Mouse (Mus musculus): ENCODE results near the gene Rbm7. TPM values are rescaled to one million over a fixed set of nuclear protein-coding genes. Genes with fewer than 3 reads are reported as not detected.

The Rbm7 gene
- polyA plus RNA-seq, 2 experiments = 19.7 to 56.1 TPM

- WGBS (ENCODE audit: insufficient replicate concordance) = 75% methylated on average over 3 of the region's 3 CpGs
- no peak overlapping the region for H3K9ac ChIP-seq (replicated peaks)
- H3K27me3 ChIP-seq (ENCODE audit: control insufficient read depth, insufficient read depth, low read length) = no peaks in the 10 kb centered on the region
- no peak overlapping the region for H3K4me3 ChIP-seq (ENCODE audit: insufficient read depth in 1 of 2, low read depth in 2 of 2, low read length in 2 of 2)
- ATAC-seq (ENCODE audit: insufficient read depth) = no peak
- H3K27ac ChIP-seq = no peak overlapping the region
- TF ChIP-seq CTCF (IDR thresholded peaks at IDR 0.05; ENCODE audit: low read depth) (peak; percentile 85), EP300 (IDR thresholded peaks at IDR 0.05; ENCODE audit: low read depth) (no peak)
- no peak for DNase-seq (ENCODE audit: low read depth in 3 of 3, low spot score in 3 of 3)
- H3K4me2 ChIP-seq (ENCODE audit: low read depth) = no peak overlapping the region
- H3K36me3 ChIP-seq (replicated peaks; ENCODE audit: control insufficient read depth, insufficient read depth, low read depth) = peaks cover 5% of the 10 kb centered on the region; the same call in 1 of the 2 replicates
- H3K9me3 ChIP-seq (ENCODE audit: control insufficient read depth, low read length) = peaks cover 2% of the 10 kb centered on the region; the same call in 1 of the 2 replicates
- no peaks in the 10 kb centered on the region for H3K4me1 ChIP-seq (replicated peaks; ENCODE audit: control insufficient read depth in 2 of 2, insufficient read depth in 2 of 2, low read length in 1 of 2)
Observed at GRCm38 (mm10) chr9:48465671-48466070, 29.4 kb downstream of the Rbm7 start.

- peaks cover 2% of the 10 kb centered on the region; the same call in 1 of the 2 replicates for H3K9me3 ChIP-seq (ENCODE audit: control insufficient read depth, low read length)
- no peak overlapping the region for H3K4me2 ChIP-seq (ENCODE audit: low read depth)
- ATAC-seq (ENCODE audit: insufficient read depth) = no peak
- DNase-seq (ENCODE audit: low read depth in 3 of 3, low spot score in 3 of 3) = no peak
- no peak overlapping the region for H3K27ac ChIP-seq
- H3K9ac ChIP-seq (replicated peaks) = no peak overlapping the region
- H3K27me3 ChIP-seq (ENCODE audit: control insufficient read depth, insufficient read depth, low read length) = no peaks in the 10 kb centered on the region
- TF ChIP-seq CTCF (IDR thresholded peaks at IDR 0.05; ENCODE audit: low read depth) (no peak), EP300 (IDR thresholded peaks at IDR 0.05; ENCODE audit: low read depth) (no peak)
- no peak overlapping the region for H3K4me3 ChIP-seq (ENCODE audit: insufficient read depth in 1 of 2, low read depth in 2 of 2, low read length in 2 of 2)
- no peaks in the 10 kb centered on the region for H3K4me1 ChIP-seq (replicated peaks; ENCODE audit: control insufficient read depth in 2 of 2, insufficient read depth in 2 of 2, low read length in 1 of 2)
- 72% methylated on average over 3 of the region's 3 CpGs for WGBS (ENCODE audit: insufficient replicate concordance)
- H3K36me3 ChIP-seq (replicated peaks; ENCODE audit: control insufficient read depth, insufficient read depth, low read depth) = no peaks in the 10 kb centered on the region
Observed at GRCm38 (mm10) chr9:48461545-48461944, 33.6 kb downstream of the Rbm7 start.

- Histone ChIP-seq H3K27me3 (ENCODE audit: control insufficient read depth, insufficient read depth, low read length) (no peaks in the 10 kb centered on the region), H3K27ac (no peak overlapping the region), H3K4me2 (ENCODE audit: low read depth) (no peak overlapping the region), H3K9ac (replicated peaks) (no peak overlapping the region), H3K36me3 (replicated peaks; ENCODE audit: control insufficient read depth, insufficient read depth, low read depth) (no peaks in the 10 kb centered on the region), H3K4me3 (ENCODE audit: insufficient read depth in 1 of 2, low read depth in 2 of 2, low read length in 2 of 2) (no peak overlapping the region), H3K4me1 (replicated peaks; ENCODE audit: control insufficient read depth in 2 of 2, insufficient read depth in 2 of 2, low read length in 1 of 2) (no peaks in the 10 kb centered on the region), H3K9me3 (ENCODE audit: control insufficient read depth, low read length) (peaks cover 2% of the 10 kb centered on the region; the same call in 1 of the 2 replicates)
- DNase-seq (ENCODE audit: low read depth in 3 of 3, low spot score in 3 of 3) (no peak), ATAC-seq (ENCODE audit: insufficient read depth) (no peak)
- TF ChIP-seq CTCF (IDR thresholded peaks at IDR 0.05; ENCODE audit: low read depth) (no peak), EP300 (IDR thresholded peaks at IDR 0.05; ENCODE audit: low read depth) (no peak)
- 80% methylated on average over 8 of the region's 8 CpGs for WGBS (ENCODE audit: insufficient replicate concordance)
Observed at GRCm38 (mm10) chr9:48460720-48461119, 34.4 kb downstream of the Rbm7 start.

GRCm38 (mm10) chr9:48459391-48459790, 35.7 kb downstream of the Rbm7 start:
- no peaks in the 10 kb centered on the region for H3K9me3 ChIP-seq (ENCODE audit: control insufficient read depth, low read length)
- ATAC-seq (ENCODE audit: insufficient read depth) = no peak
- H3K4me3 ChIP-seq (ENCODE audit: insufficient read depth in 1 of 2, low read depth in 2 of 2, low read length in 2 of 2) = no peak overlapping the region
- no peak overlapping the region for H3K27ac ChIP-seq
- H3K4me1 ChIP-seq (replicated peaks; ENCODE audit: control insufficient read depth in 2 of 2, insufficient read depth in 2 of 2, low read length in 1 of 2) = no peaks in the 10 kb centered on the region
- H3K27me3 ChIP-seq (ENCODE audit: control insufficient read depth, insufficient read depth, low read length) = no peaks in the 10 kb centered on the region
- TF ChIP-seq EP300 (IDR thresholded peaks at IDR 0.05; ENCODE audit: low read depth) = no peak
- TF ChIP-seq CTCF (IDR thresholded peaks at IDR 0.05; ENCODE audit: low read depth) = no peak
- DNase-seq (ENCODE audit: low read depth in 3 of 3, low spot score in 3 of 3) = no peak
- 76% methylated on average over 5 of the region's 5 CpGs for WGBS (ENCODE audit: insufficient replicate concordance)
- H3K4me2 ChIP-seq (ENCODE audit: low read depth) = no peak overlapping the region
- H3K9ac ChIP-seq (replicated peaks) = no peak overlapping the region
- no peaks in the 10 kb centered on the region for H3K36me3 ChIP-seq (replicated peaks; ENCODE audit: control insufficient read depth, insufficient read depth, low read depth)

GRCm38 (mm10) chr9:48458879-48459278, 36.2 kb downstream of the Rbm7 start:
- no peaks in the 10 kb centered on the region for H3K9me3 ChIP-seq (ENCODE audit: control insufficient read depth, low read length)
- no peak for TF ChIP-seq EP300 (IDR thresholded peaks at IDR 0.05; ENCODE audit: low read depth)
- peak; percentile 72 for TF ChIP-seq CTCF (IDR thresholded peaks at IDR 0.05; ENCODE audit: low read depth)
- ATAC-seq (ENCODE audit: insufficient read depth) = no peak
- H3K27ac ChIP-seq = no peak overlapping the region
- no peak overlapping the region for H3K4me3 ChIP-seq (ENCODE audit: insufficient read depth in 1 of 2, low read depth in 2 of 2, low read length in 2 of 2)
- H3K36me3 ChIP-seq (replicated peaks; ENCODE audit: control insufficient read depth, insufficient read depth, low read depth) = no peaks in the 10 kb centered on the region
- no peak overlapping the region for H3K9ac ChIP-seq (replicated peaks)
- WGBS (ENCODE audit: insufficient replicate concordance) = 52% methylated on average over 3 of the region's 3 CpGs
- DNase-seq (ENCODE audit: low read depth in 3 of 3, low spot score in 3 of 3) = no peak
- no peak overlapping the region for H3K4me2 ChIP-seq (ENCODE audit: low read depth)
- H3K27me3 ChIP-seq (ENCODE audit: control insufficient read depth, insufficient read depth, low read length) = no peaks in the 10 kb centered on the region
- no peaks in the 10 kb centered on the region for H3K4me1 ChIP-seq (replicated peaks; ENCODE audit: control insufficient read depth in 2 of 2, insufficient read depth in 2 of 2, low read length in 1 of 2)

Data from liver, embryonic 14.5 days (tissue).